Comparison of ENCODE assay signal across 16 mouse cellular contexts in genomic region chr14:58661416-58661815, GRCm38 (mm10).
"Had no signal": no experiment of that assay in that cellular context is flagged by ENCODE, and none has a peak within 500 bp of the region (broad histone marks: within the 10 kb centered on the region; RNA-seq: fewer than 3 reads in every experiment).

No protein-coding gene starts in this region.

- DNase-seq: kidney, adult 11 months; kidney, adult 8-10 months; kidney, postnatal 10 days; kidney, postnatal 36 days; layer of hippocampus, postnatal 36 days; liver, embryonic 13.5 days; lung, adult 2 months; lung, postnatal 14 days; lung, postnatal 4 days; midbrain, embryonic 14.5 days; right cerebral cortex, adult 18-20 months; right cerebral cortex, postnatal 14 days; right cerebral cortex, postnatal 4 days; thymus, adult 2 months; thymus, postnatal 14 days; thymus, postnatal 4 days had no signal
